Mouse (Mus musculus) spleen, postnatal 0 days (tissue): ENCODE results near the gene Olig2. TPM values are rescaled to one million over a fixed set of nuclear protein-coding genes. Genes with fewer than 3 reads are reported as not detected.

Experiments
- polyA plus RNA-seq: library from polyadenylated mRNA; unstranded; fragments of >200 nt; fragmentation: Nextera tagmentation; extraction: Ambion mirVana; gene quantifications from 2 replicates; pipeline ENCODE4 v1.2.1, GENCODE M21; 2015

Gene Olig2
- polyA plus RNA-seq: not detected in 2 replicates

DNA sequence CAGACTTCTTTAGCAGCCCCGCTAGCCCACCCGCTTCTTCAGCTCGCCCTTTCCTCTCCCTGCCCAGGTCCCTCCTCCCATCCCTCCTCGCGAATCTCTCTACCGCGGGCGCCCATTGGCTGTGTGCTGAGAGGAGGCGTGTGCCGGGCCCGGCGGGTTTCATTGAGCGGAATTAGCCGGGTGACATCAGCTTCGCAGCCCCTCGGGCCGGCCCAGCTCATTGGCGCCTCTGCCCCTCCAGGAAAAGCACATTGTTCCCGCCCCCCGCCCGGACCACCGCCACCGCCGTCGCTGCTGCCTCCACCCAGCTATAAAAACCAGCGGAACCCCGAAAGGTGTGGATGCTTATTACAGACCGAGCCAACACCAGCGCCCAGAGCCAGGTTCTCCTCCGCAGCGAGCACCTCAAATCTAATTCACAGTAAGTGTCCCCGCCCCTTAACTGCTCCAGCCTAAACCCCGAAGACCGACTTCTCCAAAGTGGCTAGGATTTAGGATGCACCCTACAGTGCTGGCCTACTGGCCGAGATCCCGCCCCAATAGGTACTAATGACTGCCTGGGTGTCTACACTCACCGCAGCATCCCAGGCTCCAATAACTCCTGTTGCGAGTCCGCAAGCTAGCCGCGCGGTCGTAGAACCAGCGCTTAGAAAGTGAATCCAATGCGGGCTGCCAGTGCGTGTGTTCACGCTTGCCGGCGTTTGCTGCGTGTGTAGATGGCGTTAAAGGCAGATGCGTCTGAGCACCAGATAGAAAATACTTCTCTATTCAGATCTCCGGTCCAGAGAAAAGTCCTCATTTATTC is at the start of gene Olig2:
TSS of gene Olig2 (plus strand) at position 225 of the 805 bp plus-strand sequence.

DNA sequence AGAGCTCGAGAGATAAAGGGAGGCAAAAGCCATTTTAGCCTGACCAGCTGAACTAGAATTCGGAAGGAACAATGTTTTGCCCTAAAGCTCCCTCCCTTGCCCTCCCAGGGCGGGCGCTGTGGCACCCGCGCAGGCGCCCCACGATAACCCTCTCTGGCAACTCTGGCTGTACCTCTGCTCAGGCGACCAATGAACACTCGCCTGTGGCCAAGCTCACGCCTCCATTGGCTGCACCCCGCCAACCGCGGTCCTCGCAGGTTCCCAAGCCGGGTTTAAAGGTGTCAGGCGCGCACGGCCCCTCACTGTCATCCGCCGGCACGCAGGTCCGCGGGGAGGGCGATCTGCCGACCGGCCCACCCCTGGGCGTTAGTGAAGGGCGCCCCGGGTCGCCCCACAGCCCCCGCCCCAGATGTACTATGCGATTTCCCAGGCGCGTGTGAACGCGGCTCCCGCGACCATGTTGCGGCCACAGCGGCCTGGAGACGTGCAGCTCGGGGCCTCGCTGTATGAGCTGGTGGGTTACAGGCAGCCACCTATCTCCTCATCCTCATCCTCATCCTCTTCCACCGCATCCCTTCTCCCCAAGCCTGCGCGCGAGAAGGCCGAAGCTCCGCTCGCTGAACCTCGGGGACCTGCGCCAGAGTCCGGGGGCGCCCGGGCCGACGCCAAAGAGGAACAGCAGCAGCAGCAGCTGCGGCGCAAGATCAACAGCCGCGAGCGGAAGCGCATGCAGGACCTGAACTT is 44.4 kb downstream of the Olig2 start, which contains the start of gene Olig1:
TSS of gene Olig1 (plus strand) at position 305 of the 744 bp plus-strand sequence.

Other genes starting within 250 kb of the Olig2 start
- gene Synj1, start 214.1 kb upstream of the Olig2 start, polyA plus RNA-seq: 22.5 and 22.6 TPM in 2 replicates
- gene Paxbp1, start 180.9 kb upstream of the Olig2 start, polyA plus RNA-seq: 27.7 and 30.4 TPM in 2 replicates
- 0.05 TPM in 1 of 2 replicates, not detected in the other for gene 4932438H23Rik, start 130.3 kb upstream of the Olig2 start, polyA plus RNA-seq
- gene Olig1, start 44.3 kb downstream of the Olig2 start, polyA plus RNA-seq: 0.06 TPM in 1 of 2 replicates, not detected in the other
- gene Ifnar2, start 147.3 kb downstream of the Olig2 start, polyA plus RNA-seq: 75.0 and 87.8 TPM in 2 replicates
- not detected in 2 replicates for gene Gm21970, start 166.3 kb downstream of the Olig2 start, polyA plus RNA-seq
- 37.2 and 42.3 TPM in 2 replicates for gene Il10rb, start 180.7 kb downstream of the Olig2 start, polyA plus RNA-seq